Mouse (Mus musculus) heart, adult 2 months (tissue): Measurements from ENCODE around the gene Haus6.

ENCODE experiments used
- CTCF ChIP-seq: fragments of 200-600 bp; IDR thresholded peaks from 2 replicates; pipeline ENCODE4 v1.8.1; 2022; ENCODE audit warnings: antibody characterized with exemption, mild to moderate bottlenecking, moderate library complexity
- POLR2A ChIP-seq: fragments of 200-500 bp; IDR thresholded peaks from 2 replicates; pipeline ENCODE4 v1.6.1; 2011; ENCODE audit warnings: mild to moderate bottlenecking, low read depth, low read length, control low read depth; ENCODE audit not compliant: insufficient read depth

GRCm38 (mm10) chr4:86591304-86591703, 20.6 kb downstream of the Haus6 start:
- TF ChIP-seq POLR2A = no peak
- TF ChIP-seq CTCF = no peak
